9 mouse cellular contexts compared by ENCODE assay signal in genomic region chr7:65280944-65281912, GRCm38 (mm10).
DNase-seq lines count a peak whose midpoint lies in the region; ATAC-seq and TF ChIP-seq lines count a peak whose summit lies in the region.
"Had no signal": no experiment of that assay in that cellular context is flagged by ENCODE, and none has a peak within 500 bp of the region (broad histone marks: within the 10 kb centered on the region; RNA-seq: fewer than 3 reads in every experiment).

No protein-coding gene starts in this region.

- no peak overlapping the region for H3K4me3 ChIP-seq in forebrain, embryonic 15.5 days
- H3K4me3 ChIP-seq in hindbrain, embryonic 14.5 days (replicated peaks; ENCODE audit: low read length): no peak overlapping the region
- no peak overlapping the region for H3K4me3 ChIP-seq in midbrain, embryonic 16.5 days (ENCODE audit: low read depth, low read length)
- no peak overlapping the region for H3K4me3 ChIP-seq in kidney, adult 2 months (ENCODE audit: insufficient read depth, low read depth, low read length)
- H3K4me3 ChIP-seq in kidney, embryonic 15.5 days (replicated peaks): no peak overlapping the region
- H3K4me3 ChIP-seq: embryonic facial prominence, embryonic 15.5 days had no signal

- TF ChIP-seq POLR2A in kidney, adult 2 months (IDR thresholded peaks at IDR 0.05; ENCODE audit: low read depth, low read length): no peak

- no peak for TF ChIP-seq CTCF in kidney, adult 2 months (conservative IDR thresholded peaks at IDR 0.05; ENCODE audit: insufficient read depth, insufficient read length, low read depth, low read length)

- peak; percentile 33 for ATAC-seq in forebrain, embryonic 15.5 days (replicated peaks)
- ATAC-seq in hindbrain, embryonic 14.5 days (ENCODE audit: low FRiP score): 0 out of 2 replicates have a peak, but pooled peaks have one; percentile 11
- ATAC-seq in midbrain, embryonic 16.5 days: peak; percentile 43
- no peak for ATAC-seq in kidney, embryonic 15.5 days (replicated peaks; ENCODE audit: low FRiP score)

- no peaks in the 10 kb centered on the region for H3K9me3 ChIP-seq in forebrain, embryonic 15.5 days
- no peaks in the 10 kb centered on the region for H3K9me3 ChIP-seq in hindbrain, embryonic 14.5 days (ENCODE audit: control insufficient read depth, low read length)
- no peaks in the 10 kb centered on the region for H3K9me3 ChIP-seq in midbrain, embryonic 16.5 days (replicated peaks; ENCODE audit: control insufficient read depth, low read length, poor library complexity, severe bottlenecking)
- H3K9me3 ChIP-seq in kidney, embryonic 15.5 days (replicated peaks): no peaks in the 10 kb centered on the region
- H3K9me3 ChIP-seq: embryonic facial prominence, embryonic 15.5 days; G1E had no signal

- H3K9ac ChIP-seq in forebrain, embryonic 15.5 days (replicated peaks): no peak overlapping the region
- no peak overlapping the region for H3K9ac ChIP-seq in hindbrain, embryonic 14.5 days
- H3K9ac ChIP-seq in midbrain, embryonic 16.5 days (ENCODE audit: low read depth, low read length): no peak overlapping the region
- no peak overlapping the region for H3K9ac ChIP-seq in kidney, embryonic 15.5 days
- H3K9ac ChIP-seq: embryonic facial prominence, embryonic 15.5 days had no signal

- intact Hi-C loops in left cerebral cortex, postnatal 4 days (cut with DNase I): no loop called here

- no peak overlapping the region; the same call in 1 of the 2 replicates for H3K27ac ChIP-seq in forebrain, embryonic 15.5 days (replicated peaks)
- peak overlapping the region; percentile 27; the same call in 1 of the 2 replicates for H3K27ac ChIP-seq in hindbrain, embryonic 14.5 days
- H3K27ac ChIP-seq in midbrain, embryonic 16.5 days (ENCODE audit: low read length): peak overlapping the region; percentile 52; the same call in 1 of the 2 replicates
- no peak overlapping the region for H3K27ac ChIP-seq in kidney, adult 2 months (ENCODE audit: insufficient read depth, low read depth, low read length)
- no peak overlapping the region for H3K27ac ChIP-seq in kidney, embryonic 15.5 days
- H3K27ac ChIP-seq: embryonic facial prominence, embryonic 15.5 days had no signal

- no peaks in the 10 kb centered on the region for H3K36me3 ChIP-seq in forebrain, embryonic 15.5 days
- no peaks in the 10 kb centered on the region for H3K36me3 ChIP-seq in hindbrain, embryonic 14.5 days (replicated peaks; ENCODE audit: control insufficient read depth, insufficient read depth)
- no peaks in the 10 kb centered on the region for H3K36me3 ChIP-seq in midbrain, embryonic 16.5 days (ENCODE audit: control insufficient read depth, insufficient read depth, low read length)
- H3K36me3 ChIP-seq in kidney, adult 2 months (ENCODE audit: control insufficient read depth, insufficient read depth, low read length): no peaks in the 10 kb centered on the region
- no peaks in the 10 kb centered on the region for H3K36me3 ChIP-seq in kidney, embryonic 15.5 days
- H3K36me3 ChIP-seq: embryonic facial prominence, embryonic 15.5 days; G1E had no signal

- WGBS in forebrain, embryonic 15.5 days: 54% methylated on average over 10 of the region's 10 CpGs
- WGBS in hindbrain, embryonic 14.5 days: 62% methylated on average over 10 of the region's 10 CpGs
- 54% methylated on average over 10 of the region's 10 CpGs for WGBS in midbrain, embryonic 16.5 days
- WGBS in kidney, adult 2 months: 78% methylated on average over 10 of the region's 10 CpGs
- WGBS in kidney, embryonic 15.5 days: 75% methylated on average over 10 of the region's 10 CpGs

- H3K27me3 ChIP-seq in forebrain, embryonic 15.5 days: no peaks in the 10 kb centered on the region
- H3K27me3 ChIP-seq in hindbrain, embryonic 14.5 days (ENCODE audit: control insufficient read depth, insufficient read depth, low read length): no peaks in the 10 kb centered on the region
- no peaks in the 10 kb centered on the region for H3K27me3 ChIP-seq in midbrain, embryonic 16.5 days (ENCODE audit: control insufficient read depth, insufficient read depth, low read depth, low read length)
- H3K27me3 ChIP-seq in kidney, adult 2 months (replicated peaks; ENCODE audit: control insufficient read depth, insufficient read depth, low read length): no peaks in the 10 kb centered on the region
- no peaks in the 10 kb centered on the region for H3K27me3 ChIP-seq in kidney, embryonic 15.5 days
- H3K27me3 ChIP-seq: embryonic facial prominence, embryonic 15.5 days had no signal

- no peak overlapping the region for H3K4me2 ChIP-seq in forebrain, embryonic 15.5 days (replicated peaks)
- no peak overlapping the region for H3K4me2 ChIP-seq in hindbrain, embryonic 14.5 days (replicated peaks)
- H3K4me2 ChIP-seq in midbrain, embryonic 16.5 days (ENCODE audit: low read length): no peak overlapping the region
- H3K4me2 ChIP-seq in kidney, embryonic 15.5 days: no peak overlapping the region
- H3K4me2 ChIP-seq: embryonic facial prominence, embryonic 15.5 days had no signal

- peak; percentile 30 for DNase-seq in left cerebral cortex, postnatal 4 days
- DNase-seq in left cerebral cortex, adult 9 months (ENCODE audit: low spot score in 2 of 2): no peak
- no peak for DNase-seq in hindbrain, embryonic 14.5 days (ENCODE audit: low spot score)
- DNase-seq in kidney, adult 2 months: no peak

- H3K4me1 ChIP-seq in forebrain, embryonic 15.5 days: 0 out of 2 replicates have a peak, but pooled peaks cover 9% of the 10 kb centered on the region
- no peaks in the 10 kb centered on the region for H3K4me1 ChIP-seq in hindbrain, embryonic 14.5 days (replicated peaks; ENCODE audit: control insufficient read depth, insufficient read depth, low read length)
- H3K4me1 ChIP-seq in midbrain, embryonic 16.5 days (ENCODE audit: control insufficient read depth, insufficient read depth, low read length): peaks cover 9% of the 10 kb centered on the region
- H3K4me1 ChIP-seq in kidney, adult 2 months (ENCODE audit: control insufficient read depth, insufficient read depth, low read length): no peaks in the 10 kb centered on the region
- H3K4me1 ChIP-seq in kidney, embryonic 15.5 days: no peaks in the 10 kb centered on the region
- H3K4me1 ChIP-seq: embryonic facial prominence, embryonic 15.5 days had no signal

Comparison
In these comparisons a context has a peak if more than half of its experiments do, and no peak if none do; other contexts are left out.
1. H3K27ac ChIP-seq: peak in hindbrain, embryonic 14.5 days (single experiment) and midbrain, embryonic 16.5 days (single experiment); none in forebrain, embryonic 15.5 days (single experiment), kidney, adult 2 months (single experiment) and kidney, embryonic 15.5 days (single experiment).